Mouse (Mus musculus) limb, embryonic 13.5 days (tissue): ENCODE data around the gene Rps23. TPM values are rescaled to one million over a fixed set of nuclear protein-coding genes. Genes with fewer than 3 reads are reported as not detected.

Experiments used
- ATAC-seq: fragments of 200-750 bp; cut with Nextera tagmentation; 2 replicates; pipeline ENCODE4 v1.8.0; 2017; ENCODE audit warnings: low read depth, moderate number of reproducible peaks, moderate TSS enrichment; ENCODE audit not compliant: low FRiP score
- H3K27ac ChIP-seq: fragments of 300-500 bp; sonication (generic); 2 replicates; pipeline ENCODE4 v1.5.1; 2015; ENCODE audit warnings: inconsistent platforms, mild to moderate bottlenecking, moderate library complexity
- H3K27me3 ChIP-seq: fragments of 300-500 bp; sonication (generic); 2 replicates; pipeline ENCODE4 v1.6.1; 2015; ENCODE audit warnings: mild to moderate bottlenecking, inconsistent platforms
- H3K36me3 ChIP-seq: fragments of 300-500 bp; sonication (generic); 2 replicates; pipeline ENCODE4 v1.6.1; 2015; ENCODE audit warnings: inconsistent platforms, mild to moderate bottlenecking, moderate library complexity
- H3K4me1 ChIP-seq: fragments of 300-500 bp; sonication (generic); 2 replicates; pipeline ENCODE4 v1.6.1; 2015; ENCODE audit warnings: inconsistent platforms
- H3K4me2 ChIP-seq: fragments of 300-500 bp; sonication (generic); replicated peaks from 2 replicates; pipeline ENCODE4 v1.6.1; 2015; ENCODE audit warnings: inconsistent platforms, mild to moderate bottlenecking, moderate library complexity
- H3K4me3 ChIP-seq: fragments of 300-500 bp; sonication (generic); 2 replicates; pipeline ENCODE4 v1.5.1; 2015; ENCODE audit warnings: moderate library complexity, mild to moderate bottlenecking, inconsistent platforms
- H3K9ac ChIP-seq: fragments of 300-500 bp; sonication (generic); 2 replicates; pipeline ENCODE4 v1.6.1; 2015; ENCODE audit warnings: mild to moderate bottlenecking, inconsistent platforms
- H3K9me3 ChIP-seq: fragments of 300-500 bp; sonication (generic); 2 replicates; pipeline ENCODE4 v1.6.1; 2016; ENCODE audit warnings: inconsistent platforms
- WGBS: fragments of 180-500 bp; shearing (Covaris S2); methylation state at CpG from one replicate; pipeline ENCODE4 v1.1.7; 2015; 5-methylcytosine and 5-hydroxymethylcytosine counted together
- polyA plus RNA-seq: library from polyadenylated mRNA; unstranded; fragments of >200 nt; fragmentation: Nextera tagmentation; extraction: Ambion mirVana; gene quantifications from 2 replicates; pipeline ENCODE4 v1.2.1, GENCODE M21; 2015

The Rps23 gene
- 232 and 253 TPM in 2 replicates for polyA plus RNA-seq

DNA sequence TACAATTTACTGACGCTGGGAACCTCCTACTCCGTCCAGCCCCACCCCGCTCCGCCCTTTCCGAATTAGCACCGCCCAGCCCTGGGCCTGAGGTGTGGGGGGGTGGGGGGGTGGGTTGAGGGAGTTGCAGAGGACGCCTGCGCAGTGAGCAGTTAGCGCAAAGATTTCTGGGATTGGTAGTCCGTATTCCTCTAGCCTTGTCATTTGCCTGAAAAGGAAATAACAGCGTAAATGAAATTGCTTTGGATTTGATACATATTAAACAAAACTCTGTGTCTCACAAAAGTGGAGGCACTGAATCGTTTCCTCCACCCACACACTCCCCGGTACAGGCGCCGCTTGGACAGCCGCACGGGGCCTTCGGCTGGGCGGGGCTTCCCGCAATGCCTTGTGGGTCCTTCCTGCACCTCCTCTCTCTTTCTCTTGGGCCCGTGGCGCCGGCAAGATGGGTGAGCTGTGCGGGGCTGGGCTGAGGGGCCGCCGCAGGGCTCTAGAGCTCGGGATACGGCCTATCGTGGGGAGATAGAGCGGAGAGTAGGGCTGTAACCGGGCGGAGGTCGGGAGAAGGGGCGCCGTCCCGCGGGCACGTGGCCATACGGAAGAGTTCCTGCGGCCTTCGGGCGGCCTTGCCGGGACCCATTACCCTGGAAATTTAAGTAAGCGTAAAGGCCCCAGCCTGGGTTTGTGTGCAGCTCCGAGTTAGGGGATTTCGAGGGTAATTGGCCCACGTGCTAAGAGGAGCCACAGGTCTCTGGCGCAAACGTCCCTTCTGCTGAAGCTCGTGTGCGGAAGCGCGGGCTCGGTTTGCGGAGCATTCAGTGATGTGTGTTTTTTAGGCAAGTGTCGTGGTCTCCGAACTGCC is at the start of gene Rps23:
Gene Rps23, plus strand, starts transcription at position 208 of the 862 bp plus-strand sequence.
- Histone ChIP-seq H3K9me3 (no peaks in the 10 kb centered on the region), H3K27me3 (no peaks in the 10 kb centered on the region), H3K36me3 (peaks cover 31% of the 10 kb centered on the region), H3K9ac (peak within 1 kb of the TSS; percentile 96), H3K4me2 (peak within 1 kb of the TSS; percentile 74), H3K27ac (peak within 1 kb of the TSS; percentile 67; the same call in 1 of the 2 replicates), H3K4me1 (no peaks in the 10 kb centered on the region; the same call in 1 of the 2 replicates), H3K4me3 (peak within 1 kb of the TSS; percentile 84)
- 0% methylated on average over 57 of the region's 57 CpGs for WGBS
- ATAC-seq = peak; percentile 98

DNA sequence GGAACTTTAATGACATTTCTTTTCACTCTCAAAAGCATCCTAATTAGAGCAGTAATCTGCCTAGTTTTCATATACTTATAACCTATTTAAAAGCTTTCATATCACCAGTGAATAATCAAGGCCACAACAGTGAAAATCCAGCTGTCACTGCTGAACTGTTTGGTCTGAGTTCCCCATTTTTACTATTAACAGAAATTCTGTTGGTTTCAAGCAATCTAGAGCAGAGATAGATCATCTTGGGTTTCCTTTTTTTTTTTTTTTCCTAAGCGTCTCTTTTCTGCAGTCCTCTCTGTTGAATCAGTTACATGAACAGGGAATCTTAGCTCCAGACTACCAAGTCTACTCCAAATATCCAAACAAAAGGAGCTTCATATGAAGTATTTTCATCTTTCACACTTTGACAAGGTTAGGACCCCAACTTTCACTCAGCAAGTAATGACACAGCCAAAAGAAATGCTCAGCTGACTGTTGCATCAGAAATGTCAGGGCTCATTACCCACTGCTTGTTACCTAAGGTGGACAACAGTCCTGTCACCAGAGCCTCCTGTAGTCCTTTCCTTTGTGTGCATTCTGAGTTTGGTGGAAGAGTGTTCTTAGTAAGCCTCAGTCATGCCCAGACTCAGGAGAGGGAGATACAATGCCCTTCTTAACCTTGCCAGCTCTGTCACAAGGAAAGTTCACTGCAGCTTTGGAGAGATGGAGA is 40.9 kb upstream of the Rps23 start:
- no peak for ATAC-seq
- H3K4me3 ChIP-seq = no peak overlapping the region
- no peak overlapping the region for H3K27ac ChIP-seq
- no peaks in the 10 kb centered on the region for H3K36me3 ChIP-seq
- H3K27me3 ChIP-seq = no peaks in the 10 kb centered on the region
- H3K4me2 ChIP-seq = no peak overlapping the region
- H3K4me1 ChIP-seq = peaks cover 7% of the 10 kb centered on the region; the same call in 1 of the 2 replicates
- H3K9me3 ChIP-seq = no peaks in the 10 kb centered on the region
- H3K9ac ChIP-seq = no peak overlapping the region
- 86% methylated on average over 1 of the region's 1 CpGs for WGBS

DNA sequence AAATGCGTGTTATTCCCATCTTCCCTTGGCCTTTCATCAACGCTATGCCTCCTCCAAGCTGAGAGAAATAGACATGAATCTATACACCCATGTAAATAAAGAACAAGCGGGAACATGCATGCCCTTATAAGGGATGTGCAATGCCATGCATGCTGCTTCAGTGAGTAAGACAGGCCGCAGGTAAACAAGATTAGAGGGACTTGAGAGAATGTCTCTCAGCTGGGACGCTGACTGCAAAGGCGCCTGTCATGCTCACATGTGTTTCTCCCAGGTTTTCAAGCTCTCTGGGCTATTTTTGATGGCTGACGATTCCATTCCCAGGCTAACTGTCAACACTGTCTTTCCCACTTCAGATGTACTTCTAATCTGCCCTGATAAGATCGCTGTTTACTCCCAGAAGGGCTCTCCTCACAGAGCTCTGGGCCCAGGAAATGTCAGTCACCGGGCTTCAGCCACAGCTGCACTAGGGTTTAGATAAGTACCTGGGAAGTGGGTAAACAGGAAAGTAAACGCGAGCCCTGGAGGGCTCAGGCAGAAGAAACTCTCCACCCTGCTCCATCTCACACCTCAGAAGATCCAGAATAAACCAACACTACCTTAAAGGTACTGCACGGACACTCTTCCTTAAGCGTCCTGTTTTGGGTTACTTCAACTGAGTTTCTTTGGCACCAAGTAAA is 36.8 kb upstream of the Rps23 start:
- H3K9ac ChIP-seq = peak overlapping the region; percentile 53; the same call in 1 of the 2 replicates
- 42% methylated on average over 13 of the region's 13 CpGs for whole genome bisulfite sequencing
- peak; percentile 42; the same call in 1 of the 2 replicates for ATAC-seq

DNA sequence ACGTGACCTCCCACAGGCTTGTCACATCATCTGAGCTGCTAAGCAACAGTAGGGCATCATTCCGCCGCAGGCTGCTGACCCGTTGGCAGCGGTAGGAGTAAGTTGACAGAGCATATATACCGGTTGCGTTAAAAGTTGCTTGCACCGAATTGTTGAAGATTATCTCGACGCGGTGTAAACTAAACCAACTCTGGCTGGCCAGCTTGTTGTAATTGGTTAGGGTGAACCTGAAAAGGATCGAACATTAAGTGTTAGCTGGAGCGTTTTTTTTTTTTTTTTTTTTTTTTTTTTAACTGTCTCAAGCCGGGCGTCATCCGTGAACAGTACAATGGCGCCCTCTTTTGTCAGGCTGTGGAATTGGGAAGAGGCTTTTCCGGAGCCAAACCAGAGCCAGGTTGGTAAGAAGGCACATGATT is 36.2 kb upstream of the Rps23 start:
- Histone ChIP-seq H3K4me2 (peak overlapping the region; percentile 67), H3K9ac (peak overlapping the region; percentile 53; the same call in 1 of the 2 replicates), H3K9me3 (no peaks in the 10 kb centered on the region), H3K27me3 (0 out of 2 replicates have a peak, but pooled peaks cover 2% of the 10 kb centered on the region), H3K27ac (no peak overlapping the region), H3K4me1 (peaks cover 7% of the 10 kb centered on the region; the same call in 1 of the 2 replicates), H3K4me3 (peak overlapping the region; percentile 47), H3K36me3 (no peaks in the 10 kb centered on the region)
- ATAC-seq = peak; percentile 77
- under 1% methylated on average over 18 of the region's 18 CpGs for WGBS

More for the DNA sequence above, 36.8 kb upstream of the Rps23 start:
- no peaks in the 10 kb centered on the region for H3K9me3 ChIP-seq
- H3K4me3 ChIP-seq = peak overlapping the region; percentile 47
- no peaks in the 10 kb centered on the region for H3K36me3 ChIP-seq
- peak overlapping the region; percentile 67 for H3K4me2 ChIP-seq
- peaks cover 7% of the 10 kb centered on the region; the same call in 1 of the 2 replicates for H3K4me1 ChIP-seq
- H3K27ac ChIP-seq = no peak overlapping the region
- 0 out of 2 replicates have a peak, but pooled peaks cover 2% of the 10 kb centered on the region for H3K27me3 ChIP-seq

DNA sequence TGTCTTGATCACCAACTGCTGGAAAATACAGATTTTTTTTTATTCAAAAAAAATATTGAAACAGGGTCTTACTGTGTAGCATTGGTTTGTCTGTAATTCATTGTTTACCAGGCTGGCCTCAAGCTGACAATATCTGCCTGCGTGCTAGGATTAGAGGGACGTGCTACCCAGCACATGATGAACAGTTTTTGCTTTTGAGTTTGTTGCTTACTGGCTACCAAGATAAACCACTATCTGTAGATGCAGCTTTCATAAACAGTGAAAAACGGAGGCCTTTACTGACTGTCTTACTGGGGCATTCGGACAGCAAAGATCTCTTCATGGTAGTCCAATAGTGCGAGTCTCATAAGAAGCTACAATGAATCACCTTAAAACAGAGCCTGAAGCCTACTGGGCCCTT is 32.6 kb upstream of the Rps23 start:
- Histone ChIP-seq H3K27ac (no peak overlapping the region), H3K36me3 (no peaks in the 10 kb centered on the region), H3K27me3 (0 out of 2 replicates have a peak, but pooled peaks cover 2% of the 10 kb centered on the region), H3K4me3 (no peak overlapping the region), H3K9me3 (no peaks in the 10 kb centered on the region), H3K4me1 (peaks cover 7% of the 10 kb centered on the region; the same call in 1 of the 2 replicates), H3K9ac (no peak overlapping the region), H3K4me2 (no peak overlapping the region)
- no peak for ATAC-seq
- WGBS = 93% methylated on average over 5 of the region's 5 CpGs

DNA sequence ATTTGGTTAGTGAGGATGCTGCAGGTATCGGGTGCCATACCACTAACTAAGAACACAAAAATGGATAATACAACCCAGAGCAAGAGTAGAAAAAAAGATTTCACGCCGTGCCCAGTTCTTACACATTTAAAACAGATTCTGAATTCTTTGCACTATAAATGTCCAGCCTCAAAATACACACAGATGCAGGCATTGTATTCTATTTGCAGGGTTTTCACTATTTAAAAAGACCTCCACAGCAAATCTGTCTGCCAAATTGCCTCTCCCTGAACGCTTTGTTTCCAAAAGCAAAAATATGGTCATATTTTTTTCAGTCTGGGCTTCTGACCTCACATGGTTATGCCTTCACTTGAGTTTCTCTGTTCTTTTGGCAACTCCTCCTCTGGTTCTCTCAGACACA is 27.9 kb upstream of the Rps23 start:
- Histone ChIP-seq H3K4me2 (no peak overlapping the region), H3K27me3 (no peaks in the 10 kb centered on the region), H3K4me1 (no peaks in the 10 kb centered on the region), H3K27ac (no peak overlapping the region), H3K4me3 (no peak overlapping the region), H3K36me3 (no peaks in the 10 kb centered on the region), H3K9ac (no peak overlapping the region), H3K9me3 (no peaks in the 10 kb centered on the region)
- 85% methylated on average over 4 of the region's 4 CpGs for WGBS
- ATAC-seq = no peak

DNA sequence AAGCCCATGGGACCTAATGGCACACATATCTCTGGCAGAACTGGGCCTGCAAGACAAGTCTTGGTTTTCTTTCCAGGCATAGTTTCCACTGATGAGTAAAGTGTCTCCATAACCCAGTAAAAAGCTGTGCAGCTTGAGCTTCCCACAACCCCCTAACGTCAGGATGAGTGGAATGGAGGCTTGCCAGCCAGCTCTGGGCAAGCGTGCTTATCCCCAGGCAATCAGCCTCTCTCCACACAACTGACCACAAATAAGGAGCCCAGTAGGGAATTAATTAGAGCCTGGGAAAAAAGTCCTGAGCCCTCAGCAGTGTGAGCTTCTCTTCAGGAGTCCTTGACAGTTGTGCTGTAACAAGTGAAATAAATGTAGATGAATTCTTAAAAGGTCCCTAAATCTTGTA is 26.7 kb upstream of the Rps23 start:
- H3K27ac ChIP-seq = no peak overlapping the region
- WGBS = 27% methylated on average over 2 of the region's 2 CpGs
- H3K4me1 ChIP-seq = no peaks in the 10 kb centered on the region
- no peak for ATAC-seq
- no peak overlapping the region for H3K9ac ChIP-seq
- H3K36me3 ChIP-seq = no peaks in the 10 kb centered on the region
- H3K4me2 ChIP-seq = no peak overlapping the region
- H3K27me3 ChIP-seq = no peaks in the 10 kb centered on the region
- no peak overlapping the region for H3K4me3 ChIP-seq
- no peaks in the 10 kb centered on the region for H3K9me3 ChIP-seq

DNA sequence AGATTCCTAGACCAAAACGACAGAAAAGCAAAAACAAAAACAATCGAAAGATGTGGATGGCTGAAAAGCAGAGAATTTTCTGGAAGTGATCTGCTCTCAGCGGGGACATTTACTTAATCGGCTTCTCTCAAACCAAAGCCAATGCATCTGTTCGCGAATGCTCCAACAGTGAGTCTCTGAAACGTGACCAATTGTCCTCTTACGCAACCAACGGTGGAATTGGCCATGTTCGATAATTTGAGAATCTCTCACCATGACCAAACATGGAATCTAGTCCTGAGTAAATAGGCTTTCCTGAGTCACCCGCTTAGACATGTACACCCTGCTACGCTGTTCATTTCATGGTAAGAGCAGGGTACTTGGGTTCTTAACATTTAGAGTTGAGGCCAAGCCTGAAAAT is 25.9 kb upstream of the Rps23 start:
- 93% methylated on average over 12 of the region's 12 CpGs for WGBS
- H3K36me3 ChIP-seq = no peaks in the 10 kb centered on the region
- H3K27me3 ChIP-seq = no peaks in the 10 kb centered on the region
- no peak overlapping the region for H3K4me3 ChIP-seq
- ATAC-seq = no peak
- H3K9ac ChIP-seq = no peak overlapping the region
- no peaks in the 10 kb centered on the region for H3K4me1 ChIP-seq
- no peaks in the 10 kb centered on the region for H3K9me3 ChIP-seq
- H3K27ac ChIP-seq = no peak overlapping the region
- no peak overlapping the region for H3K4me2 ChIP-seq

DNA sequence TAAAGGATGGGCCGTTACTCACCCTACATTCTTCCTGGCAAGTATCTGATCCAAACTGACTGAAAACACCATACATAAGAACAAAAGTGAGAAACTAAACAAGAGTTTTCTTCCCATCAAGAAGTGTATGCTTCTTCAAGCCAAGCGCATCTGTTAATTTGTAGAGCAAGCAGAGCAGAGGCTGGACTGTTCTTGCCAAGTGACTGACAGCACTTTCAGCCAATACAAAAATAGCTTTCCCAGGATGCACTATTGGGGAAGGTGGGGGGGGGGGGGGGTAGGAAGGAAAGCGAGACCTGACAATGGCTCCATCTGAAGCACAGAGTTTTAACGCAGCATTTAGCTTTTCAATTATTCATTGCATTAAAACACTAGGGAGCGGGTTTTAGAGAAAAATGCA is 17.6 kb upstream of the Rps23 start, which contains the start of gene Atp6ap1l:
Gene Atp6ap1l, minus strand, starts transcription at position 180 of the 400 bp plus-strand sequence.
- no peak within 1 kb of the TSS for H3K9ac ChIP-seq
- no peak within 1 kb of the TSS for H3K4me2 ChIP-seq
- H3K27me3 ChIP-seq = no peaks in the 10 kb centered on the region
- H3K4me1 ChIP-seq = no peaks in the 10 kb centered on the region
- no peak within 1 kb of the TSS for H3K27ac ChIP-seq
- WGBS = 92% methylated on average over 5 of the region's 5 CpGs
- no peaks in the 10 kb centered on the region for H3K9me3 ChIP-seq
- no peak within 1 kb of the TSS for H3K4me3 ChIP-seq
- ATAC-seq = no peak
- no peaks in the 10 kb centered on the region for H3K36me3 ChIP-seq

DNA sequence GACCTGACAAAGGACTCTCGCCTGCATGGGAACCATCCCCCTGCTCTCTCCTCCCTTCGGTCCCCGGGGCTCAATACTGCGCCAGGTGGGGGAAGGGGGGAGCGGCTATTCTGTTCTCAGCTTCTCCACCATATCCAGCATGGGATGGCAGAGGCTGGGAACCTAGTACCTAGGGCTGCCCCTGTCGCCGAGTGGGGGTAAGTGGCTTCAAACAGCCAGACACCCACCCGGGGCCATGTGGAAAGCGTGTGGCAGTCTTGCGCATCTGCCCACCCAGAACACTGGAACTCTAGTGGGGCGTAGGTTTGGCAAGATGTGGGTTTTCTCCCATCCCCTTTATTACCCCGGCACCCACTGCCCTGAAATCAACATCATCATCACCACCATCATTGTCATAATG is 15.4 kb upstream of the Rps23 start:
- Histone ChIP-seq H3K4me3 (no peak overlapping the region), H3K4me2 (no peak overlapping the region), H3K36me3 (no peaks in the 10 kb centered on the region), H3K9ac (no peak overlapping the region), H3K27ac (no peak overlapping the region), H3K27me3 (no peaks in the 10 kb centered on the region), H3K9me3 (no peaks in the 10 kb centered on the region), H3K4me1 (no peaks in the 10 kb centered on the region)
- WGBS = 93% methylated on average over 12 of the region's 12 CpGs
- ATAC-seq = no peak

DNA sequence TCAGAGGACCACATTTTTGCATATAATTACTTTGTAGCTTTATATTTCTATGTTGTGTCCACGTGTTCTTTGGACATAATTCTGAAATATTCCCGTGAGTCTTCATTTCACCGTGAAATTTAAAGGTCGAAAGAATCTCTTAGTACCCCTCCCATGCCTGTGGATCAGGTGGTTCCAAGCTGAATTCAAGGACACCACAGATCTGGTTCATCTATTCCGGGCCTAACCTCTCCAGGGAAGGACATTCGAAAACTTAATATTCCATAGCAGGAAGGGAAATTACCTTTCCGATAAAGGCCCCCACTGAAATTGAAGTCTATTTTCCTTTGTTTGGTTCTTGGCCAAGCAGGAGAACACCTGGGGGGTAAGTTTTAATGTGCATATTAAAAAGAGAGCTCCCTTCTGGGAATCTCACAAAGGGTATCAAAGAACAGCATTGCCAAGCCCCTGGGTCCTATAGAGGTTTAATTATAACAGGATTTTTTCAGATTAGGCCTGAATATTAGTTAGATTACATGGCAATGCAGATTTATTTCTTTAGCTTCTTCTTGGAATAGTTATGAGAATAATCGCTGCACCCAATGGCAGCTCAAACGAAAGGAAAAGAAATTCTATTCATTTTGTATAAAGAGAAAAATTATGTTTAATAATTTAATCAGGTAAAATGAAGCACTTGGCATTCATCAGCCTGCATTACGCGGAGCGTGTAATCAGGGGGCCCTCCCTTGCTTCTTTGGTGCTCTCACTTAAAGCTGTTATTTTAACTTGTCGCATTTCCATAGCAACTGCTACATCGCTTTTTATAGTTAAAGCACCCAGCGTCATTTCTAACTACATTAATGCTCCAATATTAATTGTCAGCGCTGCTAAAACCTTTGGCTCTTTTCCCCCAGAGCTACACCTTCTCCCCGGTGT is 9.7 kb upstream of the Rps23 start:
- no peaks in the 10 kb centered on the region for H3K9me3 ChIP-seq
- no peak overlapping the region for H3K4me2 ChIP-seq
- ATAC-seq = no peak
- no peaks in the 10 kb centered on the region for H3K27me3 ChIP-seq
- H3K27ac ChIP-seq = no peak overlapping the region
- no peak overlapping the region for H3K4me3 ChIP-seq
- H3K4me1 ChIP-seq = no peaks in the 10 kb centered on the region
- WGBS = 77% methylated on average over 17 of the region's 17 CpGs
- no peaks in the 10 kb centered on the region for H3K36me3 ChIP-seq
- no peak overlapping the region for H3K9ac ChIP-seq
